18 mouse cellular contexts compared by ENCODE assay signal in the genomic region with DNA sequence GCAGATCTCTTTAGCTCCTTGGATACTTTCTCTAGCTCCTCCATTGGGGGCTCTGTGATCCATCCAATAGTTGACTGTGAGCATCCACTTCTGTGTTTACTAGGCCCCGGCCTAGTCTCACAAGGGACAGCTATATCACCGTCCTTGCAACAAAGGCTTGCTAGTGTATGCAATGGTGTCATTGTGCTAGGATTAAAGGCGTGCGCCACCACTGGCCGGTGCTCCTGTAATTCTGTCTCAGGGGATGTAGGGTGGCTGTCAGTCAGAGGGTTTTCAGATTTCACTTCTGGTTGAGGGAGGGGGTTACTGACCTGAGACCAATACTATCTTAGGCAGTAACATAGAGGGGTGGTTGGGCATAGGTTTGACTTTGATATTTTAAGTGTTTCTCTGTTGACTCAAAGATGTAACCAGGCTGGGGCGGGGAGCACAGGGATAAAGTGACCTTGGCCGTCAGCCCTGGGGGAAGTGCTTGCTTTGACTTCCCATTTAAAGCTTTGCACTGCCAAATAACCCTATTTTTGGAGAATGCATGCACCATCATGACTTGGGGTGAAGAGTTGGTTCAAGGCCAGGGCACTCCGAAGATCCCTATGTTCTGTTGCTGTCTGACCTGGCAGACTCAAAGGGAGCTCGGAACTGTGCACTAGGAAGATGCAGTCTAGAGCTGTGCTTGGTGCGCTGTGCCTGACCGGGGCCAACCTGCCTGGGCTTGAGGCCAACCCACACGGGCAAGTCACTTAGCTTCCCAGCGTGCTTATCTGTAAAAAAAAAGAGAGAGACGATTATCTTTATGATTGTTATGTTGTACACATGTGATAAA.
A peak's percentile ranks its signal among the peaks of the same experiment; 100 is the strongest.
DNase-seq lines count a peak whose midpoint lies in the region; ATAC-seq and TF ChIP-seq lines count a peak whose summit lies in the region.
"Had no signal": no experiment of that assay in that cellular context is flagged by ENCODE, and none has a peak within 500 bp of the region (broad histone marks: within the 10 kb centered on the region; RNA-seq: fewer than 3 reads in every experiment).

No protein-coding gene starts in this region.

- ATAC-seq in cerebellum, adult (ENCODE audit: insufficient number of reproducible peaks, low FRiP score, low TSS enrichment), result no peak
- 0 out of 2 replicates have a peak, but pooled peaks have one; percentile 49 for ATAC-seq in intestine, embryonic 15.5 days
- no peak for ATAC-seq in intestine, postnatal 0 days
- ATAC-seq: forebrain, embryonic 13.5 days; hindbrain, postnatal 0 days had no signal

- peaks cover 4% of the 10 kb centered on the region; the same call in 1 of the 2 replicates for H3K4me1 ChIP-seq in intestine, embryonic 15.5 days (replicated peaks)
- no peaks in the 10 kb centered on the region for H3K4me1 ChIP-seq in intestine, postnatal 0 days (replicated peaks; ENCODE audit: control insufficient read depth, insufficient read depth, low read length)

- TF ChIP-seq CTCF in intestine, postnatal 0 days (IDR thresholded peaks at IDR 0.05; ENCODE audit: low read depth), result no peak

- no peaks in the 10 kb centered on the region for H3K36me3 ChIP-seq in intestine, embryonic 15.5 days
- no peaks in the 10 kb centered on the region for H3K36me3 ChIP-seq in intestine, postnatal 0 days (ENCODE audit: control insufficient read depth, insufficient read depth)
- H3K36me3 ChIP-seq: heart, embryonic 12.5 days had no signal

- no peaks in the 10 kb centered on the region for H3K27me3 ChIP-seq in intestine, embryonic 15.5 days (replicated peaks)
- H3K27me3 ChIP-seq in intestine, postnatal 0 days (replicated peaks; ENCODE audit: control insufficient read depth, insufficient read depth, low read length), result no peaks in the 10 kb centered on the region
- H3K27me3 ChIP-seq: CH12.LX; forebrain, embryonic 13.5 days; heart, embryonic 12.5 days; midbrain, embryonic 13.5 days had no signal

- no peaks in the 10 kb centered on the region for H3K9me3 ChIP-seq in intestine, embryonic 15.5 days
- H3K9me3 ChIP-seq in intestine, postnatal 0 days (ENCODE audit: control insufficient read depth), result no peaks in the 10 kb centered on the region
- H3K9me3 ChIP-seq: forebrain, embryonic 13.5 days; heart, embryonic 12.5 days; midbrain, embryonic 13.5 days had no signal

- WGBS in intestine, embryonic 15.5 days, result 75% methylated on average over 14 of the region's 14 CpGs
- WGBS in intestine, postnatal 0 days, result 68% methylated on average over 14 of the region's 14 CpGs

- H3K9ac ChIP-seq in intestine, embryonic 15.5 days, result no peak overlapping the region
- no peak overlapping the region for H3K9ac ChIP-seq in intestine, postnatal 0 days (ENCODE audit: low read depth, low read length)
- H3K9ac ChIP-seq: forebrain, embryonic 13.5 days; heart, embryonic 12.5 days; midbrain, embryonic 13.5 days had no signal

- no peak overlapping the region for H3K4me2 ChIP-seq in intestine, embryonic 15.5 days (replicated peaks)
- H3K4me2 ChIP-seq in intestine, postnatal 0 days (replicated peaks; ENCODE audit: low read depth), result no peak overlapping the region
- H3K4me2 ChIP-seq: forebrain, embryonic 13.5 days; heart, embryonic 12.5 days; midbrain, embryonic 13.5 days had no signal

- peak; percentile 31 for DNase-seq in cerebellum, adult 11-12 months
- DNase-seq in ovary, postnatal 36 days (ENCODE audit: low spot score), result peak; percentile 31
- no peak for DNase-seq in ovary, postnatal 10 days (ENCODE audit: low spot score)
- no peak for DNase-seq in kidney, adult 18-20 months
- DNase-seq: heart, postnatal 4 days; kidney, adult 9 months; lung, adult 2 months; right cerebral cortex, postnatal 14 days; thymus, postnatal 36 days had no signal

- H3K27ac ChIP-seq in intestine, embryonic 15.5 days, result no peak overlapping the region
- H3K27ac ChIP-seq in intestine, postnatal 0 days (ENCODE audit: low read depth, low read length), result no peak overlapping the region
- H3K27ac ChIP-seq: forebrain, embryonic 13.5 days; macrophage; midbrain, embryonic 13.5 days had no signal

- H3K4me3 ChIP-seq in intestine, embryonic 15.5 days (replicated peaks), result no peak overlapping the region
- H3K4me3 ChIP-seq in intestine, postnatal 0 days (ENCODE audit: low read depth, low read length), result no peak overlapping the region
- H3K4me3 ChIP-seq: forebrain, embryonic 13.5 days; heart, embryonic 12.5 days; midbrain, embryonic 13.5 days had no signal

Comparison
In these comparisons a context has a peak if more than half of its experiments do, and no peak if none do; other contexts are left out.
1. DNase-seq: peak in cerebellum, adult 11-12 months (single experiment) and ovary, postnatal 36 days (single experiment); none in ovary, postnatal 10 days (single experiment) and kidney, adult 18-20 months (single experiment).